Mouse (Mus musculus): ENCODE results near the gene Arxes1. TPM values are rescaled to one million over a fixed set of nuclear protein-coding genes. Genes with fewer than 3 reads are reported as not detected.
"Not testable (repeated sequence)": the region's sequence is repeated elsewhere in the genome, so short reads cannot be mapped to it uniquely, and the experiment has no call there.

Arxes1 gene
- polyA plus RNA-seq, 1 experiment from 2014 or later, result 36.9 TPM

DNA sequence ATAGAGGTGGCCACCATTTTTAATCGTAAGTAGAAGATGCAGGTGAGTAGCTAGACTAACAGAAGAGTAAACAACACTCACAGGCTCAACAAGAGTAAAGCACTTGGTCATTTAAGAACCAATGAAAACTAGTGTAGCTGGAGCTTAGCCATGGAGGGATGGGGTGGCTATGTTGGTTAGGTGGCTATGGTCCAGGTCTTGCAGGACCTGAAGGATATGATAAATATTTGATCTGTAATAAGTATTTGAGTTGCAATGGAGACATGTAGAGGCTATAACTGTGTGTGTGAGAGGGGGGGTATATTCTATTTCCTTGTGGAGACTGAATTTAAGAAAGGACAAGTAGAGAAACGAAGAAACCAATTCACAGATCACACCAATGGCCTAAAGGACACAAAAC lies 18.1 kb downstream of the Arxes1 start:
- H3K4me3 ChIP-seq, result no peak overlapping the region
- 65% methylated on average over 2 of the region's 2 CpGs for WGBS
- H3K4me2 ChIP-seq, result no peak overlapping the region
- H3K9ac ChIP-seq, result no peak overlapping the region
- no peaks in the 10 kb centered on the region for H3K9me3 ChIP-seq (replicated peaks)
- no peak overlapping the region for H3K27ac ChIP-seq (ENCODE audit: poor library complexity, severe bottlenecking)
- no peaks in the 10 kb centered on the region for H3K4me1 ChIP-seq (replicated peaks)
- no peaks in the 10 kb centered on the region for H3K36me3 ChIP-seq
- H3K27me3 ChIP-seq (replicated peaks), result no peaks in the 10 kb centered on the region
- ATAC-seq (ENCODE audit: insufficient number of reproducible peaks, low FRiP score), result no peak

DNA sequence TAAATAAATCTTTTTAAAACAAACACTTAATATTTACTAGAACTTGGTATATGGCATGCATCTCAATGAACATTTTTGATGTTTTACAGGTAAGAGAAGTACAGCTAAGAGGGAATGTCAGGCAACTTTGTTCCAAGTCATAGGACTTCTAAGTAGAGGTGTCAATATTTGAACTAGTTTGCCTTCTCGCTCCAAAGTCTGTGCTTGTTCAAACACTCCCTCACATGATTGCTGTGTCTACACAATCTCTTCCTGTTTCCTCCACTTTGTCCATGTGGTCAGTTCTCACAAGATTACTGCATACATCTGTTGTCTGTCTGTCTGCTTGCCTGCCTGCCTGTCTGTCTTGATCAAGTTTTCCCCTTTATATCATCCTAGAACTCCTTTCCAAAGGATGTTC lies 27.5 kb downstream of the Arxes1 start:
- H3K4me1 ChIP-seq (replicated peaks), result no peaks in the 10 kb centered on the region
- ATAC-seq (ENCODE audit: insufficient number of reproducible peaks, low FRiP score), result no peak

DNA sequence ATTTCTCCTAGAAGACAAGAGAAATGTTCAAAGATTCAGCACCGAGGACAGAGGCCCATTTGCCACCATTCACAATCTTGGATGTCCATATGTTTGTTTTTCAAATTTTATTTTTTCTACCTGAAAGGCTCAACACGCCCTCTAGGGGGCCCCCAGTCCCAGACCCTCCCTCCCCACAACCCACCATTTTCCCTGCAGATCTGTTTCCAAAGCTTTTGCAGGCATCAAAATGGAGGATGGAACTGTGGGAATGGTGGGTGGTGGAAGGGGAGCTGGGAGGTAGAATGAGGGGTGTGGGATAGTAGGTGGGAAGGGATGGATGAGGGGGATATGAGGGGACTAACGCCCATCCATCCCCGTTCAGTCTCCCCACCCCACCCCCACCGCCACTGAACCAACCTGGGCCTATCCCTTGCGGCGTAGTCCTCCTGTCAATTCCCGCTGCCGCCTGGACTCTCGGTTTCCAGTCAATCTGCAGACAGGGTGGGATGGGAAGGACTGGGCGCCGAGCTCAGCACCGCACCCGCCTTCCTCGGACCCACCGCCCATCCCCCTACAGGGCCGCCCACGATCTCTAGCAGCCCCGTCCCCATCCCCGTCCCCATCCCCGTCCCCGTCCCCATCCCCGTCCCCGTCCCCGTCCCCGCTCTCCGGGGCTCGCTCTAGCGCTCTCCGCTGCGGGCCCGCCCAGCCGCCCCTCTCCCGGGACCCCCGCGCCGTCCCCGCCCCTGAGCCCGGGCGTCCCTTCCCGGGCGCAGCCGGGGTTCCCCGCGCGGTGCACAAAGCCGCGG lies 34.2 kb downstream of the Arxes1 start:
- H3K9me3 ChIP-seq (replicated peaks); H3K9ac ChIP-seq; H3K4me1 ChIP-seq (replicated peaks); H3K36me3 ChIP-seq; H3K27ac ChIP-seq (ENCODE audit: poor library complexity, severe bottlenecking); H3K27me3 ChIP-seq (replicated peaks): not testable (repeated sequence)
- peak overlapping the region; percentile 43 for H3K4me3 ChIP-seq
- 25% methylated on average over 14 of the region's 48 CpGs for WGBS
- peak overlapping the region; percentile 68 for H3K4me2 ChIP-seq
- ATAC-seq (ENCODE audit: insufficient number of reproducible peaks, low FRiP score), result peak; percentile 25

More for the DNA sequence above, 27.5 kb downstream of the Arxes1 start:
- no peak overlapping the region for H3K4me2 ChIP-seq
- H3K27ac ChIP-seq (ENCODE audit: poor library complexity, severe bottlenecking), result no peak overlapping the region
- H3K27me3 ChIP-seq (replicated peaks), result no peaks in the 10 kb centered on the region
- H3K9ac ChIP-seq, result no peak overlapping the region
- no peaks in the 10 kb centered on the region for H3K36me3 ChIP-seq
- 64% methylated on average over 1 of the region's 1 CpGs for WGBS
- H3K4me3 ChIP-seq, result no peak overlapping the region
- no peaks in the 10 kb centered on the region for H3K9me3 ChIP-seq (replicated peaks)

DNA sequence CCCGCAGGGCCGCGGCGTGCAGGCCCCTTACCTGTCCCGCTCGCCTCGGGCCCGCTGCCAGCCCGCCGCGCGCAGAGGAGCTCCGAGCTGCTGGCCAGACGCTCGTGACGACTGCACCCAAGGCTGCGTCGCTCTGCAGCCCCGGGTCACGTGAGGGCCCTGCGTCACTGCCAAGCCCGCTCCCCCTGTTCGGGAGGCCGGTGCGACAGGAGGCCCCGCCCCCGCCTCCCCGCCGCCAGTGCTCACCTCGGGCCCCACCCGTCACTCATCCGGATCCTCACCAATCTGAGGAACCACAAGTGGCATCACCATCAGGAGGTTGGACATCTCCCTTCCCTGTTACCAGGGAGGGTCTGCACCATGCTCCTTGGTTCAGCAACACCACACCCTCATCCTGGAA lies 34.9 kb downstream of the Arxes1 start, which contains the start of gene Bex2:
Gene Bex2 (minus strand): TSS at position 217 of the 400 bp plus-strand sequence.
- 40% methylated on average over 1 of the region's 32 CpGs for WGBS
- not testable (repeated sequence) for H3K27me3 ChIP-seq (replicated peaks); H3K4me1 ChIP-seq (replicated peaks); H3K9me3 ChIP-seq (replicated peaks); H3K9ac ChIP-seq; H3K36me3 ChIP-seq; H3K27ac ChIP-seq (ENCODE audit: poor library complexity, severe bottlenecking)
- peak within 1 kb of the TSS; percentile 68 for H3K4me2 ChIP-seq
- H3K4me3 ChIP-seq, result peak within 1 kb of the TSS; percentile 43
- peak; percentile 96 for ATAC-seq (ENCODE audit: insufficient number of reproducible peaks, low FRiP score)

Other genes with a start within 250 kb of the Arxes1 start
- gene Bhlhb9, start 235.8 kb upstream of the Arxes1 start, polyA plus RNA-seq (2016; fragmentation: Nextera tagmentation; extraction: Ambion mirVana), result 71.7 and 74.5 TPM in 2 replicates
- gene Gprasp2, start 194.3 kb upstream of the Arxes1 start, polyA plus RNA-seq (2016; fragmentation: Nextera tagmentation; extraction: Ambion mirVana), result 23.1 and 23.9 TPM in 2 replicates
- 87.1 and 89.7 TPM in 2 replicates for gene Arxes2, start 39.5 kb upstream of the Arxes1 start, polyA plus RNA-seq (2016; fragmentation: Nextera tagmentation; extraction: Ambion mirVana)
- gene Bex2, start 34.9 kb downstream of the Arxes1 start, polyA plus RNA-seq (2016; fragmentation: Nextera tagmentation; extraction: Ambion mirVana), result 44.0 and 50.0 TPM in 2 replicates
- gene Nxf3, start 51.9 kb downstream of the Arxes1 start, polyA plus RNA-seq (2016; fragmentation: Nextera tagmentation; extraction: Ambion mirVana), result 0.68 and 0.78 TPM in 2 replicates
- 216 and 218 TPM in 2 replicates for gene Bex4, start 105.6 kb downstream of the Arxes1 start, polyA plus RNA-seq (2016; fragmentation: Nextera tagmentation; extraction: Ambion mirVana)
- 265 and 277 TPM in 2 replicates for gene Tceal8, start 139.0 kb downstream of the Arxes1 start, polyA plus RNA-seq (2016; fragmentation: Nextera tagmentation; extraction: Ambion mirVana)
- 17.3 and 18.1 TPM in 2 replicates for gene Tceal5, start 170.5 kb downstream of the Arxes1 start, polyA plus RNA-seq (2016; fragmentation: Nextera tagmentation; extraction: Ambion mirVana)
- gene Tceal7, start 181.4 kb downstream of the Arxes1 start, polyA plus RNA-seq (2016; fragmentation: Nextera tagmentation; extraction: Ambion mirVana), result 9.2 and 10.6 TPM in 2 replicates
- 208 and 215 TPM in 2 replicates for gene Bex1, start 182.1 kb downstream of the Arxes1 start, polyA plus RNA-seq (2016; fragmentation: Nextera tagmentation; extraction: Ambion mirVana)
- gene Tceal9, start 211.7 kb downstream of the Arxes1 start, polyA plus RNA-seq (2016; fragmentation: Nextera tagmentation; extraction: Ambion mirVana), result 543 and 559 TPM in 2 replicates
- 661 and 676 TPM in 2 replicates for gene Bex3, start 236.9 kb downstream of the Arxes1 start, polyA plus RNA-seq (2016; fragmentation: Nextera tagmentation; extraction: Ambion mirVana)